Mouse (Mus musculus): ENCODE measurements around the gene Slc18a2.
A peak's percentile ranks its signal among the peaks of the same experiment; 100 is the strongest.

Gene Slc18a2

GRCm38 (mm10) chr19:59276354-59276753, 15.7 kb downstream of the Slc18a2 start:
- no peak for DNase-seq (ENCODE audit: low read depth, low spot score)

- DNase-seq (ENCODE audit: low read depth, low spot score) = no peak
Measured at GRCm38 (mm10) chr19:59280841-59281240, 20.1 kb downstream of the Slc18a2 start.

GRCm38 (mm10) chr19:59282001-59282400, 21.3 kb downstream of the Slc18a2 start:
- DNase-seq (ENCODE audit: low read depth, low spot score) = no peak

DNA sequence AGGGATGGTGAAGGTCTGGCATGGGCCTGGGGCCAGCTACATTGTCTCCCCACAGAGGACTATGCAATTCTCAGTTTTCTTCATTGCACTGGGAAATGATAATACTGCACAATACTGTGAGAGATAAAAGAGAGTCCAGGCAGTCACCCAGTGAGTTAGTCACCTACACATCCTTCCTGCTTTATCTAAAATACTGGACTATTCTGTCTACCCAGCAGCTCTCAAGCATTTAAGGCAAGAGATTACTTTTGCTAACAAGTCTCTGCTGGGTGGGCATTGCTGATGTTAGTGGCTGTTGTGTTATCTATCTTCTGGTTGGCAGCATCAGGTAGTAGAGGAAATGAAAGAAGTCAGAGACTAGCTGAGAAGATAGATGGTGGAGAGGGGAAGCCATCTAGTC, 28.3 kb downstream of the Slc18a2 start:
- DNase-seq (ENCODE audit: low read depth, low spot score) = no peak

DNA sequence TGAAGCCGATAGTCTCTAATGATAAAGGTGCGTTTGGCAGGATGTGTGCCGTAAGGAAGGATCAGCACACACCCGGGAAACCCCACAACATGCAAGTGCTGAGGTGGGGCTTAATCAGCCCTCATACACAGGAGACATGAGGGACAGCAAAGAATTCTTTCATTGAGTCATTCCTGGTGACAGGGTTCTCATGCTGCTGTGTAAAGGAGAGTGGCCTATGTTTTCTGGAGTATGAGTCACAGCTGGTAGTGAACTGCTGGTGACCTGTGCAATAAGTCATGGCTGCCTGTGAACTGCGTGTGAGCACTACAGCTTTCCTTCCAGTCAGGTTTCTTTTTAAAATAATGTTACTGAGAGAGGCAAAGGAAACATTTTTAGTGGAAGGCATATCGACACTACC, 29.1 kb downstream of the Slc18a2 start:
- DNase-seq (ENCODE audit: low read depth, low spot score) = no peak

- no peak for DNase-seq (ENCODE audit: low read depth, low spot score)
Measured at GRCm38 (mm10) chr19:59292183-59292839, 31.6 kb downstream of the Slc18a2 start.

DNA sequence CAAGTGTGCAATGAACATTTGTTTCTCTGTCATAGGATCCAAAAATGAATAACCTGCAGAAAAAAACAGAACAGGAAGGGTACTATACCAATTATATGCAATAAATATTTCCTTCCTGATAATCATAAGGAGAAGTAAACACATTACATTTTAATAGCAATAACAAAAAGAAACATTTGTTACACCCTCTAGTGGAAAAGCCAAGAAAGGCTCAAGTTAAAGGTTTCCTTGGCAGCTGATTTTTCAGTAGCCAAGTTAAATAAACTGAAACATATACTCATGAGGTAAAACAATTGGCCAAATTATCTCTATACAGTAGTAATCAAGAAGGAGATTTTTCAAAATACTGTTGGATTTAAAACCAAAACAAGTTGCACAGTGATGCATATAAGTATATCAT, 54.6 kb downstream of the Slc18a2 start:
- DNase-seq (ENCODE audit: low read depth, low spot score) = no peak

DNA sequence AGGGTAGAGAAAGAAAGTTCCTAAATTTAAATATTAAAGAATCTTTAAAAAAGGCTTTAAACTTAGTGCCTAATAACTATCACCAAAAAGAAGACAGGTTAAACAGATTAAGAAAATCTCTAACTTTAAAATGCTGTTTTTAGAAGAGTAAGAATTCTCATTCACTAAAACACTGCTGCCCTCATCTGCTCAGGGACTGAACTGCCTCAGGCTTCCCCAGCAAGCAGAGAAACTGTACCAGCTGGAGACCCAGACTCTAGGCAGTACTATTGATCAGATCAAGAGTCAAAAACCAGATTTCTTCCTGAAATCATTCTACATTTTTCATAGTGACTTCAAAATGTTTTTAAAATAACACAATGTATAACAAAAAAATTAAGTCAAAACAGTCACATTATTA, 55.9 kb downstream of the Slc18a2 start:
- DNase-seq (ENCODE audit: low read depth, low spot score) = no peak

- no peak for DNase-seq (ENCODE audit: low read depth, low spot score)
Measured at GRCm38 (mm10) chr19:59321990-59322389, 61.3 kb downstream of the Slc18a2 start, which contains the start of gene Rps12-ps3. TSS of gene Rps12-ps3 (plus strand) at chr19:59322290.

DNA sequence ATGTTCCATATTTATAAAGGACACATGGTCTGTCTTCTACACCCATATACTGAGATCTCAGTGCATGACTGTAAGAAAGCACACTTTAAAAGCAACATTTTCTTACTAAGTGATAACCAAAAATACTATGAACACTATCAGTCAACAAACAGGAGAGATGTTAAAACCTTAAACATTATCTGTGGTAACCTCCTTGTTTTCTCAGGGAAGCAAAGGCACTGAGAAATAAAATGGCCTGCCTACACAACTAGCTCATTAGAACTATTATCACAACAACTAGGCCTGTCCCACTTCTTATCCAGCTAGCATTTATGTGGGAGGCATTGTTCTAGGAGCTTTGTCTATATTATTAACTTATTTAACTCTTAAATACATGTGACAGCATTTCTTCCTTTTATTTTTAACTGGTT, 70.1 kb downstream of the Slc18a2 start:
- no peak for DNase-seq (ENCODE audit: low read depth, low spot score)

- no peak for DNase-seq (ENCODE audit: low read depth, low spot score)
Measured at GRCm38 (mm10) chr19:59336655-59337054, 76.0 kb downstream of the Slc18a2 start.

GRCm38 (mm10) chr19:59337872-59338681, 77.4 kb downstream of the Slc18a2 start:
- no peak for DNase-seq (ENCODE audit: low read depth, low spot score)

GRCm38 (mm10) chr19:59339908-59340307, 79.2 kb downstream of the Slc18a2 start:
- no peak for DNase-seq (ENCODE audit: low read depth, low spot score)

- no peak for DNase-seq (ENCODE audit: low read depth, low spot score)
Measured at GRCm38 (mm10) chr19:59342964-59343363, 82.3 kb downstream of the Slc18a2 start.

GRCm38 (mm10) chr19:59344304-59344711, 83.6 kb downstream of the Slc18a2 start:
- DNase-seq (ENCODE audit: low read depth, low spot score) = no peak

DNA sequence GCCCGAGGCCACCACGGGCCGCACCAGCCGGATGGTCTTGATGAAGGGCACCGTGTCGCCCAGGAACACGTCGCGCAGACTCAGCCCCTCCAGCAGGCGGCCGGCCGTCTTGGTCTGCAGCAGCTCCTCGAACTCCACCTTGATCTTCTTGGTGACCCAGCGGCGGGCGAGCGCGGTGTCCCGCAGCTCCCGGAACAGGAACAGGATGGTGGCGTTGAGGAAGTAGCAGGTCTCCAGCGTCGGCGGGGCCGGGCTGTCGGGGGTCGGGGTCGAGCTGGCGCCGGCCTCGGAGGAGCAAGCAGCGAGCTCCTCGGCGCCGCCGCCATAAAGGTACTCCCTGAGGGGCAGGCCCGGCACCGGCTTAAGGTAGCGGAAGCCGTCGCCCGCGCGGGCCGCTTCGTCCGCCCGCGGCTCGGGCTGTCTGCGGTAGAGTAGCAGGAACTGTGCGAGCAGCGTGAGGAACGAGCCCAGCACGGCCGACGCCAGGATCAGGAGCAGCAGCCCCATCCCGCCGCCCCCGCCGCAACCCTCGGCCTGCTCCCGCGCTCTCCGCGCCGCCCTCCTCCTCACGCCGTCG, 84.5 kb downstream of the Slc18a2 start:
- DNase-seq (ENCODE audit: low read depth, low spot score) = peak; percentile 21
